Mouse (Mus musculus): ENCODE measurements around the gene Lce1b. TPM values are rescaled to one million over a fixed set of nuclear protein-coding genes. Genes with fewer than 3 reads are reported as not detected.
"Not testable (repeated sequence)": the region's sequence is repeated elsewhere in the genome, so short reads cannot be mapped to it uniquely, and the experiment has no call there.

The Lce1b gene
- polyA plus RNA-seq (2015; fragmentation: Nextera tagmentation; extraction: Ambion mirVana): not detected in 2 replicates

DNA sequence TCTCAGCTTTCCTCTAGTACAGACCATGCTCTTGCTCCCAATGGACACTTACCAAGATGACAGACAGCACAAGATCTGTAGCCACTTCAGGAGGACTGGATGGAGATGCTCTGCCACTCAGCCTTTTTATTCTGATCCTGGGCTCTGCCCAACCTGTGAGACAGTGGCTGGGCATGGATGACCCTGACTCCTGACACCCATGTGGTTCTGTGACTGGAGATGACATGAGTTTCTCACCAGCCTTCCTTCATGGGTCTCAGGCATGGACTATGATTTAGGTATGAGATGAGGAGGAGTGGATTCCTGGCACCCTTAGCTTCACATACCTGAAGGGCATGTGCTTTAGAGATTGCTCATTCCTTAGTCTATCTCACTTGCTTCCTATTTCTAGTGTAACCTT lies at the start of gene Lce1b:
TSS of gene Lce1b (minus strand) at position 101 of the 400 bp plus-strand sequence.
- ATAC-seq: no peak
- no peak within 1 kb of the TSS for H3K27ac ChIP-seq

DNA sequence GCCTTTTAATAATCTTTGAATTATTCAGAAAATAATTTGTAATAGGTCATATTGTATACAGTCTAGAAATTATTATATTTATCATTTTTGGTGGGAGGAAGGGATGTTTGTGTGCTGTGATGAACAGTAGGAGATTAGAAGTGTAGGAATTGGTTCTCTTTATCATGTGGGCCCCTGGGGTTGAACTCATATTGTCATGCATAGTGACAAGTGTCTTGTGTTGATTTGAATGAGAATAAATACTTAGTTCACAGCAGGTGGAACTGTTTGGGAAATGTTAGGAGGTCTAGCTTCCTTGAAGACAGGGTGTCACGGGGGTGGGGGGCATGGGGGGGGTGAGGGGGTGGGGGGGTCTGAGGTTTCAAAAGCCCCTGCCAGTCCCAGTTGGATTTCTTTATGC lies 37.9 kb upstream of the Lce1b start:
- Histone ChIP-seq H3K27ac (no peak overlapping the region), H3K4me1 (replicated peaks) (no peaks in the 10 kb centered on the region), H3K9ac (replicated peaks) (no peak overlapping the region), H3K9me3 (no peaks in the 10 kb centered on the region), H3K36me3 (no peaks in the 10 kb centered on the region), H3K4me2 (replicated peaks) (no peak overlapping the region), H3K4me3 (replicated peaks) (no peak overlapping the region), H3K27me3 (no peaks in the 10 kb centered on the region)
- WGBS: 13% methylated on average over 1 of the region's 1 CpGs
- no peak for ATAC-seq

More for the DNA sequence above, at the start of gene Lce1b:
- Histone ChIP-seq H3K9me3 (no peaks in the 10 kb centered on the region), H3K9ac (replicated peaks) (no peak within 1 kb of the TSS), H3K4me1 (replicated peaks) (no peaks in the 10 kb centered on the region), H3K4me3 (replicated peaks) (no peak within 1 kb of the TSS), H3K4me2 (replicated peaks) (no peak within 1 kb of the TSS), H3K36me3 (no peaks in the 10 kb centered on the region), H3K27me3 (no peaks in the 10 kb centered on the region)

DNA sequence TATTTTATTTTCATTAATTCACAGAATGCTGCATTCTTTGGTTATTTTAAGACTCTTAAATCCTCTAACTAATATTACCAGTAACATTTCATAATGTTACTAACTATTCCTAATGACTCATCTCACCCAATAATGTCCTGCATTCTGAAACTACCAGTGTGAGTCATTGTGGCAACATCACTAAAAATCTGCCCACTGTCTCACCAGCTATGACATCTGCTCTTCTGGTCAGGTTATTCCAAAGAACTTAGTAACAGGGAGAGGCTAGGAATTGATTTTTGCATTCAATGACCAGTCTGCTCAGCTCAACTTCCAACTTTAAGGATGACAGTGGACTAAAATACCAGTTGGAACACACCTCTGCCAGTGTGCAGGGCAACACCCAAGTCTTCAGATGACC lies 35.0 kb upstream of the Lce1b start:
- ATAC-seq: no peak
- Histone ChIP-seq H3K9ac (replicated peaks) (no peak overlapping the region), H3K4me2 (replicated peaks) (no peak overlapping the region), H3K27me3 (no peaks in the 10 kb centered on the region), H3K4me3 (replicated peaks) (no peak overlapping the region), H3K9me3 (no peaks in the 10 kb centered on the region), H3K27ac (no peak overlapping the region), H3K4me1 (replicated peaks) (no peaks in the 10 kb centered on the region), H3K36me3 (no peaks in the 10 kb centered on the region)

DNA sequence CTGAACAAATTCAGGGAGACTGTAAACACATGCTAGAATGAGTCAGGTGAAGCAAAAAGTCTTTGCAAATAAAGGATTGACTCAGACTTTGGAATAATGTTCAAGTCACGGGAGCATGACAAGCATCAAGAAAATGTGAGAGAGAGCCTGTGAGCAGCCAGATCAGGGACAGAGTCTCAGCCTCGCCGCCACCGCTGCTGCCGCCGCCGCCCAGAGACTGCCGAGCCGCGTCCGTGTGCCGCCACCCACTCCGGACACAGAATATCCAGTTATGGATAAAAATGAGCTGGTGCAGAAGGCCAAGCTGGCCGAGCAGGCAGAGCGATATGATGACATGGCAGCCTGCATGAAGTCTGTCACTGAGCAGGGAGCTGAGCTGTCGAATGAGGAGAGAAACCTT lies 32.4 kb upstream of the Lce1b start:
- not testable (repeated sequence) for ATAC-seq; H3K27me3 ChIP-seq; H3K9ac ChIP-seq (replicated peaks); H3K4me1 ChIP-seq (replicated peaks); H3K4me2 ChIP-seq (replicated peaks); H3K27ac ChIP-seq; H3K36me3 ChIP-seq; H3K9me3 ChIP-seq; H3K4me3 ChIP-seq (replicated peaks)
- WGBS: 89% methylated on average over 16 of the region's 16 CpGs

DNA sequence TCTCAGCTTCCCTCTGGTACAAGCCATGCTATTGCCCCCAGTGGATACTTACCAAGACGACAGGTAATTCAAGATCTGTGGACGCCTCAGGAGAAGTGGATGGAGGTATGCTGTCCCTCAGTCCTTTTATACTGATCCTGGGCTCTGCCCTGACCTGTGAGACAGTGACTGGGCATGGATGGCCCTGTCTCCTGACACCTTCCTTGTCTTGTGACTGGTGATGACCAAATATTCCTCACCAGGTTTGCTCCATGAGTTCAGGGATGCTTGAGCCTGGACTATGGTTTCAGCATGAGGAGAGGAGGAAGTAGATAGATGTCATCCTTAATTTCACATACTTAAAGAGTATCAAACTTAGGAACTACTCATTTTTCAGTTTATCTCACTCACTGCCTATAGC lies 30.4 kb upstream of the Lce1b start, which contains the start of gene Lce1d:
TSS of gene Lce1d (minus strand) at position 101 of the 400 bp plus-strand sequence.
- H3K4me3 ChIP-seq (replicated peaks): no peak within 1 kb of the TSS
- H3K9me3 ChIP-seq: no peaks in the 10 kb centered on the region
- H3K4me1 ChIP-seq (replicated peaks): no peaks in the 10 kb centered on the region
- no peaks in the 10 kb centered on the region for H3K36me3 ChIP-seq
- WGBS: 79% methylated on average over 2 of the region's 2 CpGs
- H3K9ac ChIP-seq (replicated peaks): no peak within 1 kb of the TSS
- H3K4me2 ChIP-seq (replicated peaks): no peak within 1 kb of the TSS
- H3K27ac ChIP-seq: no peak within 1 kb of the TSS
- no peak for ATAC-seq
- H3K27me3 ChIP-seq: no peaks in the 10 kb centered on the region

DNA sequence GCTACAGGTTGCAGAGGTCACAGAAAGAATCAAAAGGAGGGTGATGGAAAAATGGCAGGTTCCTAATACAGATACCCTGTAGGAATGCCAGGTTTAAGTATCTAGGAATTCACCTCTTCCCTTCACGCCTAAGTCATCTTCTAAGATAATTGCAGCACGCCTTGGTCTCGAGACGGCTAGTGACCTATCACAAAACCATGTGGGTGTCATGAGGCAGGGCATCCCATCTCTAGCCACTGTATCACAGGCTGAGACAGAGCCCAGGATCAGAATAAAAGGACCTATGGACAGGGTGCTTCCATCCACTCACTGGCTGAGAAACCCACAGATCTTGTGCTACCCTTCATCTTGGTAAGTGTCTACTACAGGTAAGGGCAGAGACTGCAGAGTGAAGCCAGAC lies 22.2 kb upstream of the Lce1b start, which contains the start of gene Lce1c:
TSS of gene Lce1c (plus strand) at position 301 of the 400 bp plus-strand sequence.
- Histone ChIP-seq H3K27me3 (no peaks in the 10 kb centered on the region), H3K4me2 (replicated peaks) (no peak within 1 kb of the TSS), H3K9me3 (no peaks in the 10 kb centered on the region), H3K36me3 (no peaks in the 10 kb centered on the region), H3K9ac (replicated peaks) (no peak within 1 kb of the TSS), H3K4me1 (replicated peaks) (no peaks in the 10 kb centered on the region), H3K4me3 (replicated peaks) (no peak within 1 kb of the TSS), H3K27ac (no peak within 1 kb of the TSS)
- no peak for ATAC-seq
- 95% methylated on average over 4 of the region's 4 CpGs for WGBS

DNA sequence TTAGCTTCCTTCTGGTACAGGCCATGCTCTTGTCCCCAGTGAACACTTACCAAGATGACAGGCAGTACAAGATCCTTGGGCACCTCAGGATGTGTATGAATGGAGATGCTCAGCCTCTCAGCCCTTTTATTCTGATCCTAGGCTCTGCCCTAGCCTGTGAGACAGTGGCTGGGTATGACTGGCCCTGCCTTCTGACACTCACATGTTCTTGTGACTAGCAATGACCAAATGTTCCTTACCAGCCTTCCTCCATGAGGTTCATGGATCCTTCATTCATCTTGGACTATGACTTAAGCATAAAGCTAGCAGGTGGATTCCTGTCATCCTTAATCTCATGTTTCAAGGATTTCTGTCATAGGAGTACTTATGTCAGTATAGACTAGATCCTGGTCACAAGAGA lies 13.5 kb upstream of the Lce1b start, which contains the start of gene Lce1a2:
TSS of gene Lce1a2 (minus strand) at position 101 of the 400 bp plus-strand sequence.
- H3K4me1 ChIP-seq (replicated peaks): no peaks in the 10 kb centered on the region
- no peak within 1 kb of the TSS for H3K9ac ChIP-seq (replicated peaks)
- H3K36me3 ChIP-seq: no peaks in the 10 kb centered on the region
- no peaks in the 10 kb centered on the region for H3K9me3 ChIP-seq
- no peak within 1 kb of the TSS for H3K4me3 ChIP-seq (replicated peaks)
- H3K27me3 ChIP-seq: no peaks in the 10 kb centered on the region
- H3K4me2 ChIP-seq (replicated peaks): no peak within 1 kb of the TSS
- ATAC-seq: no peak
- no peak within 1 kb of the TSS for H3K27ac ChIP-seq

DNA sequence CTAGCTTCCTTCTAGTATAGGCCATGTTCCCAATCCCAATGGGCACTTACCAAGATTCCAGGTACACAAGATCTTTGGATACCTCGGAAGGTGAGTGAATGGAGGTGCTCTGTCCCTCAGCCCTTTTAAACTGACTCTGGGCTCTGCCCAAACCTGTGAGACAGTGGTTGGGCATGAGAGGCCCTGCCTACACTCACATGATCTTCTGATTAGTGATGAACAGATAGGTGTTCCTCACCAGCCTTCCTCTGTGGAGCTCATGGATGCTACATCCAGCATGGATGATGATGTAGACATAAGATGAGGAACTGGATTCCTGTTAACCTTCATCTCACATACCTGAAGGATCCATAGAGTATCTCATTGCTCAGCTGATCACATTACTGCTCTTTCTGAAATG lies 8.5 kb downstream of the Lce1b start, which contains the start of gene Lce1a1:
TSS of gene Lce1a1 (minus strand) at position 101 of the 400 bp plus-strand sequence.
- no peaks in the 10 kb centered on the region for H3K36me3 ChIP-seq
- ATAC-seq: no peak
- no peak within 1 kb of the TSS for H3K4me2 ChIP-seq (replicated peaks)
- H3K4me3 ChIP-seq (replicated peaks): no peak within 1 kb of the TSS
- no peaks in the 10 kb centered on the region for H3K27me3 ChIP-seq
- WGBS: 92% methylated on average over 1 of the region's 1 CpGs
- no peak within 1 kb of the TSS for H3K9ac ChIP-seq (replicated peaks)
- H3K27ac ChIP-seq: no peak within 1 kb of the TSS
- H3K4me1 ChIP-seq (replicated peaks): no peaks in the 10 kb centered on the region
- no peaks in the 10 kb centered on the region for H3K9me3 ChIP-seq

DNA sequence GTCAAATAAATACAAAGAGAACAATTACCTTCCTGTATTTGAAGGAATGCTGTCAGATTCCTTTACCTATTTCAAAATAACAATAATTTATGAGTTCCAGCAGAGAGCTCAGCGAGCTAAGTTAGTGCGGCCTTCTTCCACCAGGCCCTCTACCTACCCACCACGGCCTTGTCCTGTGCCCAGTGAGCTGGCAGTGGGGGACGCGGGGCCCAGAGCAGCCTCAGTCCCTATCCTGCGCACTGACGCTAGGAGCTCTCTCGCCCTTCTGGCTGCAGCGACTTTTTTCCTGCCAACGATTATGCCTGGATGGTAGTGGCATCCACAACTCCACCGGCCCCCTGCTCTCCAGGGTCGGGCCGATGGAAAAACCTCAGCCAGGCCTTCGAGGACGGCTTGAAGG lies 16.9 kb downstream of the Lce1b start:
- Histone ChIP-seq H3K4me2 (replicated peaks) (no peak overlapping the region), H3K9ac (replicated peaks) (no peak overlapping the region), H3K27ac (no peak overlapping the region), H3K36me3 (no peaks in the 10 kb centered on the region), H3K4me3 (replicated peaks) (no peak overlapping the region), H3K4me1 (replicated peaks) (no peaks in the 10 kb centered on the region), H3K27me3 (no peaks in the 10 kb centered on the region), H3K9me3 (no peaks in the 10 kb centered on the region)
- 93% methylated on average over 15 of the region's 15 CpGs for WGBS
- no peak for ATAC-seq

DNA sequence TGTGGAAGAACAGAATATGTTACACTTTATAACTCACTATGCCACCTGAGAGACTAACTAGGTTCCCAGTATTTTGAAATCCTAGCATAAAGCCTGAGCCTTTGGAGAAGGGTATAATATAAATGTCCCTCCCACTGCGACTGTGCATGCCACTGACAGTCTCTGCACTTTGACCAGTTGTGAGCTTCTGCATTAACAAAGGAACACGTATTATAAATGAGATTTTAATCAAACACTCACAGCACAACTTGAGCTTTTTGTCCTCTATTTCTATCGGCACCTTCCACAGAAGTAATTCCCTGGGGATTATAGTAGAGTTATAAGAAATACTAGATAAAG lies 18.1 kb downstream of the Lce1b start:
- no peaks in the 10 kb centered on the region for H3K4me1 ChIP-seq (replicated peaks)
- H3K9ac ChIP-seq (replicated peaks): no peak overlapping the region
- no peak overlapping the region for H3K27ac ChIP-seq
- no peak for ATAC-seq
- no peaks in the 10 kb centered on the region for H3K27me3 ChIP-seq
- H3K4me2 ChIP-seq (replicated peaks): no peak overlapping the region
- WGBS: 82% methylated on average over 3 of the region's 3 CpGs
- H3K4me3 ChIP-seq (replicated peaks): no peak overlapping the region
- H3K36me3 ChIP-seq: no peaks in the 10 kb centered on the region
- H3K9me3 ChIP-seq: no peaks in the 10 kb centered on the region

DNA sequence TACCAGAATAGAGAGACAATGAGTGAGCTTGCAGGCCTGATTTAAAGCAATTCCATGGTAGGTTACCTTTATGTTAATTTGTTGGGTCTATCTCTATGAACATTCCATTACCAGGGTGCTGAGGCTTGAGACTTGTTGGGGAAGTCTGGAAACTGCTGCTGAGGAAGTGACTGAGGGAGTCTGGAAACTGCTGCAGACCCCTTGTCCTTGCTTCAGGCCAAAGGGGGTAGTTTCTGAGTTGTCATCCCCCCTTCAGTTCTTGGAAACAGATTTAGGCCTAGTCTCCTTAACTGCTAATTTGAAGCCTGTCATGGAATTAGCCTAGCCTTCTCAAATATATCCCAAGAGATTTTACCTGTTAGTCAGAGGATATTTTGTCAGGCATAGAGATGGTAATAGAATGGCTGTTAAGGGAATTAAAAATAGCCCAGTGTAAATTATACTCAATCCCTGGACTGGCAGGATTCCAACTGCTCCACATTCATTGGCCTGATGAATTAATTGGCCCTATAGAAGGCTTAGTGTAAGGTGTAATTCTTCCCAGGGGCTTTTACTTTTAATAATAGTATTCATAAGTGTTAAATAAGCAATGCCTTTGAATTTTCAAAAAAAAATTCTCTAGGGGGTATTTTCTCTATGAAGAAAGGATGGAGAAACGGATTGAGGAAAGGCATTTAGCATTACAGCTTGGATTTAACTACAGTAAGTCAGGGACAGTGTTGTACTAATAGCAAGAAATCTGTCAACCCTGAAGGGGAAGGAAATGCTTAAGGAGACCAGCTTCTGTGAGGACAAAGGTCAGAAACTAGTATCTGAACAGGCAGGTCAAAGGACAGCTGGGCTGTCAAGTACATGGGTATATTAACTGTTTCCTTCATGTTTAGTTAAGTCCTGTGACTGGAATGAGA lies 18.7 kb downstream of the Lce1b start:
- H3K27me3 ChIP-seq: no peaks in the 10 kb centered on the region
- peak; percentile 79 for ATAC-seq
- no peak overlapping the region for H3K9ac ChIP-seq (replicated peaks)
- no peak overlapping the region for H3K4me2 ChIP-seq (replicated peaks)
- no peaks in the 10 kb centered on the region for H3K4me1 ChIP-seq (replicated peaks)
- no peaks in the 10 kb centered on the region for H3K9me3 ChIP-seq
- H3K36me3 ChIP-seq: no peaks in the 10 kb centered on the region
- no peak overlapping the region for H3K4me3 ChIP-seq (replicated peaks)
- H3K27ac ChIP-seq: no peak overlapping the region
- 16% methylated on average over 1 of the region's 1 CpGs for WGBS

DNA sequence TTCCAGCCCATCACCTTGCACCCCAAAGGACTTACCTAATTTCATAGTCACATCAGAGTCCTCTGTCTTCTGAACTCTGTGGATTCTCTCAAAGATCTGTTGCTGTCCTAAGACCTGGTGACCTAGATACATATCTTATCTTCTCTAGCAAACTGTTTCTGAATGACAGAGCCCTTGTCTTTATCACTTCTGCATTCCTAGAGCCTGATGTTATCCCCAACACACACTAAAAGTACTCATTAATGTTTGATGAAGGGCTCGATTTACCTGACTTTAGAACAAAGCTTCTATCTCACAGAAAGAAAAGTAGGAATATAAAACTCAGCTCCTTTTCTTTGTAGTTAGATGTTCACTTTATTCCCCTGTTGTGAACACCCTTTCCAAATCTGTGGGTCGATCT lies 35.2 kb downstream of the Lce1b start, which contains the start of gene Lce6a:
TSS of gene Lce6a (minus strand) at position 101 of the 400 bp plus-strand sequence.
- no peak within 1 kb of the TSS for H3K27ac ChIP-seq
- no peaks in the 10 kb centered on the region for H3K4me1 ChIP-seq (replicated peaks)
- H3K4me2 ChIP-seq (replicated peaks): no peak within 1 kb of the TSS
- H3K9ac ChIP-seq (replicated peaks): no peak within 1 kb of the TSS
- no peaks in the 10 kb centered on the region for H3K27me3 ChIP-seq
- no peak for ATAC-seq
- H3K9me3 ChIP-seq: no peaks in the 10 kb centered on the region
- no peaks in the 10 kb centered on the region for H3K36me3 ChIP-seq
- 82% methylated on average over 2 of the region's 2 CpGs for WGBS
- H3K4me3 ChIP-seq (replicated peaks): no peak within 1 kb of the TSS

All from midbrain, embryonic 13.5 days (tissue).